Mouse (Mus musculus) neural tube, embryonic 14.5 days (tissue): ENCODE measurements at regions not wholly inside any gene's neighbourhood (a gene's known extent, or its start where the extent isn't known, plus 50 kb on each side); places are given as distances from the start of the nearest gene placed in this dataset.
A peak's percentile ranks its signal among the peaks of the same experiment; 100 is the strongest.

Experiments
- ATAC-seq: fragments of 200-750 bp; cut with Nextera tagmentation; 2 replicates; pipeline ENCODE4 v1.8.0; 2017; ENCODE audit warnings: low read depth, mild to moderate bottlenecking, moderate TSS enrichment, moderate library complexity
- H3K27ac ChIP-seq: fragments of 300-500 bp; sonication (generic); 2 replicates; pipeline ENCODE4 v1.5.1; 2014; ENCODE audit warnings: low read depth, mild to moderate bottlenecking, control low read depth, low read length, moderate library complexity, mixed read lengths
- H3K27me3 ChIP-seq: fragments of 300-500 bp; sonication (generic); 2 replicates; pipeline ENCODE4 v1.6.1; 2014; ENCODE audit warnings: low read length; ENCODE audit not compliant: control insufficient read depth, insufficient read depth
- H3K36me3 ChIP-seq: fragments of 300-500 bp; sonication (generic); 2 replicates; pipeline ENCODE4 v1.6.1; 2014; ENCODE audit warnings: low read length, mixed read lengths; ENCODE audit not compliant: control insufficient read depth, insufficient read depth
- H3K4me1 ChIP-seq: fragments of 300-500 bp; sonication (generic); 2 replicates; pipeline ENCODE4 v1.6.1; 2014; ENCODE audit warnings: low read length; ENCODE audit not compliant: control insufficient read depth, insufficient read depth
- H3K4me2 ChIP-seq: fragments of 300-500 bp; sonication (generic); 2 replicates; pipeline ENCODE4 v1.6.1; 2014; ENCODE audit warnings: mild to moderate bottlenecking, low read depth, low read length, control low read depth
- H3K4me3 ChIP-seq: fragments of 300-500 bp; sonication (generic); 2 replicates; pipeline ENCODE4 v1.5.1; 2014; ENCODE audit warnings: low read depth, low read length, control low read depth, mixed read lengths
- H3K9ac ChIP-seq: fragments of 300-500 bp; sonication (generic); replicated peaks from 2 replicates; pipeline ENCODE4 v1.6.1; 2014; ENCODE audit warnings: low read depth, mild to moderate bottlenecking, control low read depth, low read length, mixed read lengths
- H3K9me3 ChIP-seq: fragments of 300-500 bp; sonication (generic); 2 replicates; pipeline ENCODE4 v1.6.1; 2016; ENCODE audit warnings: low read length; ENCODE audit not compliant: control insufficient read depth
- WGBS: fragments of 180-500 bp; shearing (Covaris S2); extraction: QIAGEN DNeasy Blood & Tissue Kit; methylation state at CpG from one replicate; pipeline ENCODE4 v1.1.7; 2014; 5-methylcytosine and 5-hydroxymethylcytosine counted together

DNA sequence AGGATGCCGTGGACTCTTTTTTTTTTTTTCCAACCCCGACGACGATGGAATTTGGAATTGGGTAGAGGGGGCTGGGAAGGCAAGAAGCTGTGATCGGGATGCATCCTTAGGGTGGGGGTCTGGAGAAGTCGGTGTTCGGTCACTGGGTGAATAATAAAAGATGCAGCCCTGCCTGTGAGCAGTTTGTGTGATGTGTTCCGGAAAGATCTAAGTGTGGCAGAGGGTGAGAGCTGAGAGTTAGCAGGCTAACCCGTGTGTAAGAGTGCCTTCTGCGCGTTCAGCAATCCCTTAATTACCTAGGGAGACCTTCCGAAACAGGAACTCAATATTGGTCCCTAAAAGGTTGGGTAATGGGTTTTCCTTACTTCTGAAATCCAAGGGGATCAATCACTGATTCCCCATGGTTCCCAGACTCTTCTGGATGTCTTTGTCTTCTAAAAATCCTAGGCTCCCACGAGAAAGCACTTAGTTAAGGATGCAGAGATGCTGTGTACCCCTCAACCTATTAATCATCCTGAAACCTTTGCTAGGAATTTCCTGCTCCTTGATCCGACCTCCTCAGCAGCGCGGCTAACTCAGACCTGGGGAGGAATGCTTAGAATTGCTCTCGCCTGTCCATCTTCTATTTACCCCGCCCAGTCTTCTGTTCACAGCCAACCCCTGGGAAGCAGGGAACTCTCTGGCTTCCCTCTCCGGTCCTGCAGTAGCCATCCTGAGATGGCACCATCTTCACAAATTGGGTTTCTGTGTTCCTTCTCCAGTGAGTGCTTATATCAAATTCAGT lies 87.0 kb upstream of the Sertad2 start:
- Histone ChIP-seq H3K9me3 (no peaks in the 10 kb centered on the region), H3K36me3 (no peaks in the 10 kb centered on the region), H3K4me2 (peak overlapping the region; percentile 99), H3K4me3 (peak overlapping the region; percentile 50), H3K27ac (no peak overlapping the region), H3K4me1 (0 out of 2 replicates have a peak, but pooled peaks cover 7% of the 10 kb centered on the region), H3K9ac (peak overlapping the region; percentile 56), H3K27me3 (no peaks in the 10 kb centered on the region)
- peak; percentile 55; the same call in 1 of the 2 replicates for ATAC-seq
- 1% methylated on average over 19 of the region's 19 CpGs for WGBS

- Histone ChIP-seq H3K36me3 (no peaks in the 10 kb centered on the region), H3K4me3 (no peak overlapping the region), H3K4me2 (no peak overlapping the region), H3K9ac (no peak overlapping the region), H3K9me3 (no peaks in the 10 kb centered on the region), H3K27ac (no peak overlapping the region), H3K27me3 (no peaks in the 10 kb centered on the region), H3K4me1 (0 out of 2 replicates have a peak, but pooled peaks cover 7% of the 10 kb centered on the region)
- WGBS, result 91% methylated on average over 8 of the region's 8 CpGs
- no peak for ATAC-seq
These were observed 83.9 kb upstream of the Sertad2 start for GRCm38 (mm10) chr11:20459140-20459539.

DNA sequence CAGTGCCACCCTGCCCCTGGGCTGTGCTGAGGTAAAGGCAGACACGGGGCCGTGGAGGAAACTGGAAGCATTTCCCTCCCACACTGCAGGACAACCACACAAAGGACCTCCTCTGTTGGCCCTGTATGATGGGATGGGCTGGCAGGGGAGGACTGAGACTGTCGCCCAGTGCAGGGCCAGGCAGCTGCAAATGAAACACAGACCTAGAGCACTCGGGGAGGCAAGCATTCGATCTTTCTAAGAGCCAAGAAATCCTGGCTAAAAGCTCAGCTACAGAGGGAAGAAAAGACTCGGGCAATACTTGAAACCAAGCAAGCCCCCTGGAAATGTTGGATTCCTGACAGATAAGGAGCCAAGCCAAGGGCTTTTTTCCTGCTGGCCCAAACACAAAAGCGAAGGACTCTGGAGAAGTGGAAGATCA lies 82.5 kb upstream of the Sertad2 start:
- no peak overlapping the region for H3K9ac ChIP-seq
- H3K9me3 ChIP-seq, result no peaks in the 10 kb centered on the region
- no peak overlapping the region for H3K4me2 ChIP-seq
- H3K36me3 ChIP-seq, result no peaks in the 10 kb centered on the region
- no peak overlapping the region for H3K27ac ChIP-seq
- no peak overlapping the region for H3K4me3 ChIP-seq
- H3K4me1 ChIP-seq, result 0 out of 2 replicates have a peak, but pooled peaks cover 6% of the 10 kb centered on the region
- 58% methylated on average over 7 of the region's 7 CpGs for WGBS
- H3K27me3 ChIP-seq, result no peaks in the 10 kb centered on the region
- ATAC-seq, result no peak

- 86% methylated on average over 3 of the region's 3 CpGs for WGBS
- ATAC-seq, result no peak
These were observed 81.0 kb upstream of the Sertad2 start for GRCm38 (mm10) chr11:20462076-20462475.

GRCm38 (mm10) chr11:20463173-20463681 lies 79.8 kb upstream of the Sertad2 start:
- WGBS, result 15% methylated on average over 10 of the region's 10 CpGs
- Histone ChIP-seq H3K27ac (no peak overlapping the region), H3K4me3 (no peak overlapping the region), H3K4me1 (no peaks in the 10 kb centered on the region), H3K36me3 (no peaks in the 10 kb centered on the region), H3K9ac (no peak overlapping the region), H3K27me3 (no peaks in the 10 kb centered on the region), H3K9me3 (no peaks in the 10 kb centered on the region), H3K4me2 (no peak overlapping the region)
- ATAC-seq, result no peak

More at GRCm38 (mm10) chr11:20462076-20462475, 81.0 kb upstream of the Sertad2 start:
- Histone ChIP-seq H3K27ac (no peak overlapping the region), H3K36me3 (no peaks in the 10 kb centered on the region), H3K4me3 (no peak overlapping the region), H3K4me1 (no peaks in the 10 kb centered on the region), H3K9ac (no peak overlapping the region), H3K9me3 (no peaks in the 10 kb centered on the region), H3K27me3 (no peaks in the 10 kb centered on the region), H3K4me2 (no peak overlapping the region)

DNA sequence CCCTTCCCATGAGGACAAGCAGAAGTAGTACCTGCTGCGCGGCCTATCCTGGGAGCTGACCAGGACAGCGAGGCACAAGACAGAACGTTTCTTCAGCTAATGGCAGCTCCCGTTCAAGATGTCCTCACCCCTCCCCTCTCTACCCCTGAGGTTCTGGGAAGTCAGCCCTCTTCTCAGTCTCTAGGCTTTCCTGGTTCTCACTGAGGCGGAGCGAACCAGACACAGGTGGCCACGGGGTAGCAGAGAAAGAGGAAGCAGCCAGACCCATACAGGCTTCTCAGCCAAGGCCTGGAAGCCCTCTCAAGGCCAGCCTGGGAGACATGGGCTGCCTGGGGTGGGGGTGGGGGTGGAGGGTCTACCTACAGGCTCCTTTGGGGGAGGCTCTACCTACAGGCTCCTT lies 78.5 kb upstream of the Sertad2 start:
- 84% methylated on average over 8 of the region's 8 CpGs for WGBS

DNA sequence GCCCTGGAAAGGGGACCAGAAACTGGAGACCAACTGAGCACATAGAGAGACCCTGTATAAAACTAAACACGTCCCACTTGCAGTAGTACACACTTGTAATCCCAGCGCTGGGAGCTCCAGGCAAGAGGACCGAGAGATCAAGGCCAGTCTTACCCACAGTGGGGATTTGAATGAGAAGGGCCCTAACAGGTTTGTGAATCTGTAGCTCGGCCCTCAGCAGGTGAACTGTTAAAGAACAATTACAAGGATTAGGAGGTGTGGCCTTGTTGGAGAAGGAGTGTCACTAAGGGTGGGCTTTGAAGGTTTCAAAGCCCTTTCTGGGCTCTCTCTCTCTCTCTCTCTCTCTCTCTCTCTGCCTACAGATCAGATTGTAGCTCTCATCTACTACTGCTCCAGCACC lies 76.5 kb upstream of the Sertad2 start:
- H3K4me2 ChIP-seq, result no peak overlapping the region
- no peak overlapping the region for H3K27ac ChIP-seq
- H3K9ac ChIP-seq, result no peak overlapping the region
- H3K36me3 ChIP-seq, result no peaks in the 10 kb centered on the region
- 22% methylated on average over 4 of the region's 4 CpGs for whole genome bisulfite sequencing
- ATAC-seq, result no peak
- no peaks in the 10 kb centered on the region for H3K4me1 ChIP-seq
- H3K4me3 ChIP-seq, result no peak overlapping the region
- no peaks in the 10 kb centered on the region for H3K9me3 ChIP-seq
- no peaks in the 10 kb centered on the region for H3K27me3 ChIP-seq

More for the DNA sequence above, 78.5 kb upstream of the Sertad2 start:
- Histone ChIP-seq H3K4me2 (no peak overlapping the region), H3K4me3 (no peak overlapping the region), H3K9ac (no peak overlapping the region), H3K27me3 (no peaks in the 10 kb centered on the region), H3K9me3 (no peaks in the 10 kb centered on the region), H3K4me1 (no peaks in the 10 kb centered on the region), H3K27ac (no peak overlapping the region), H3K36me3 (no peaks in the 10 kb centered on the region)
- no peak for ATAC-seq

GRCm38 (mm10) chr11:20468319-20469018 lies 74.6 kb upstream of the Sertad2 start:
- Histone ChIP-seq H3K4me2 (no peak overlapping the region), H3K36me3 (no peaks in the 10 kb centered on the region), H3K4me1 (no peaks in the 10 kb centered on the region), H3K4me3 (no peak overlapping the region), H3K9ac (no peak overlapping the region), H3K27ac (no peak overlapping the region), H3K9me3 (no peaks in the 10 kb centered on the region), H3K27me3 (no peaks in the 10 kb centered on the region)
- 82% methylated on average over 12 of the region's 12 CpGs for WGBS
- no peak for ATAC-seq

GRCm38 (mm10) chr11:20469368-20469767 lies 73.7 kb upstream of the Sertad2 start:
- Histone ChIP-seq H3K27me3 (no peaks in the 10 kb centered on the region), H3K4me1 (no peaks in the 10 kb centered on the region), H3K4me3 (no peak overlapping the region), H3K36me3 (no peaks in the 10 kb centered on the region), H3K9me3 (no peaks in the 10 kb centered on the region), H3K27ac (no peak overlapping the region), H3K4me2 (no peak overlapping the region), H3K9ac (no peak overlapping the region)
- WGBS, result 63% methylated on average over 5 of the region's 5 CpGs
- ATAC-seq, result no peak
